Mouse (Mus musculus) lung, adult 2 months (tissue): ENCODE measurements at regions not wholly inside any gene's neighbourhood (a gene's known extent, or its start where the extent isn't known, plus 50 kb on each side); places are given as distances from the start of the nearest gene placed in this dataset.

Source experiments
- DNase-seq: peaks from one replicate; pipeline ENCODE4 v3.0.0; 2022
- H3K4me1 ChIP-seq: fragments of 200-500 bp; 2 replicates; pipeline ENCODE4 v1.6.1; 2011; ENCODE audit warnings: low read length; ENCODE audit not compliant: control insufficient read depth, insufficient read depth
- H3K4me3 ChIP-seq: fragments of 200-500 bp; replicated peaks from 2 replicates; pipeline ENCODE3; 2011; ENCODE audit warnings: low read depth, mild to moderate bottlenecking, control low read depth, low read length; ENCODE audit errors: extremely low read depth
- CTCF ChIP-seq: fragments of 200-500 bp; IDR thresholded peaks from 2 replicates; pipeline ENCODE4 v1.5.1; 2011; ENCODE audit warnings: mild to moderate bottlenecking, low read length, control low read depth; ENCODE audit not compliant: insufficient read depth
- POLR2A ChIP-seq: fragments of 200-500 bp; IDR thresholded peaks from 2 replicates; pipeline ENCODE4 v1.6.1; 2011; ENCODE audit warnings: low read depth, mild to moderate bottlenecking, control low read depth, low read length, borderline replicate concordance; ENCODE audit errors: extremely low read depth
- WGBS: fragments of 180-500 bp; shearing (Covaris S2); methylation state at CpG from one replicate; pipeline ENCODE4 v1.1.7; 2018; 5-methylcytosine and 5-hydroxymethylcytosine counted together

- no peak for DNase-seq
- Histone ChIP-seq H3K4me3 (no peak overlapping the region), H3K4me1 (no peaks in the 10 kb centered on the region)
- no peak for TF ChIP-seq POLR2A
- WGBS = 45% methylated on average over 12 of the region's 12 CpGs
These were observed 283.8 kb upstream of the Adgrl2 start for GRCm38 (mm10) chr3:149273993-149274692.

DNA sequence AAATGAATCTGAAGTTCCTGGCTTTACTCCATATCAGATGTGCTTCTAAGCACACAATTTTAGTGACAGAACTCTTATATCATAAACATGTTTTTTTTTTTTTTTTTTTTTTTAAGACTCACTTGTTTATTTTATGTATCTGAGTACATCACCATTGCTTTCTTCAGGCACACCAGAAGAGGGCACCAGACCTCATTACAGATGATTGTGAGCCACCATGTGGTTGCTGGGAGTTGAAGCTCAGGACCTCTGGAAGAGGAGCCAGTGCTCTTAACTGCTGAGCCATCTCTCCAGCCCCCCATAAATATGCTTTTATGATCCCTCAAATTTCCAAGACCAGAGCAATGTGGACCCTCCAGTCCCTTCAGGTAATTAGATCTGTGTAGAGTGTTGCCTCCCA lies 280.1 kb upstream of the Adgrl2 start:
- Histone ChIP-seq H3K4me1 (no peaks in the 10 kb centered on the region), H3K4me3 (no peak overlapping the region)
- TF ChIP-seq POLR2A = no peak
- no peak for TF ChIP-seq CTCF

DNA sequence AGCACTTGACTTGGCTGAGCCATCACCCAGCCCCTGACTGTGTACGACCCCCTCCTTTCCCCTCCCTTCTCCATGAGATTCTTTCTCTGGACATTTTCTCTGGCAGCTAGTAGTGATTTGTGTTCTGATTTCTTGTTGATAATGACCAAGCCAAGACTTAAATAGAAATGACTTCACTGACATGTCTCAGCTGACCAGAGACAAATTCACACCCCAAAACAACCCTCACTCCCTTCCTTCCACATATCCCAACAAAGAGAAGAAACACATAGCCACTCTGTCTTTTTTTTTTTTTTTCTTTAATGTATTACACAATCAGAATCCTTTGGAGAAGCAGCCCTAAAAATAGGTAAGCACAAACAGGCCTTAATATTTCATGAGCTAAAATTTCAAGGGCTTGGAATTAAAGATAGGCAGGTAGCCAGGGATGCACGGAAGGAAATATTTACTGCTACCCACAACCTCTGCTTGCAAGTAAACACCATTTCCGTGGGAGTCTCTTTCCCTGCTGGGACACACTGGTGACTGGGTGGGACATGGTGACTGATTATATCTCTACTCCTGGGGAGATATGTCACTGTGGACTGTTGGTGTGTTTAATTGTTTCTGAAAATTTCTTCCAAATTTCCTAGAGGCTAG lies 272.1 kb upstream of the Adgrl2 start:
- TF ChIP-seq CTCF = no peak
- TF ChIP-seq POLR2A = no peak
- WGBS = 26% methylated on average over 3 of the region's 3 CpGs
- Histone ChIP-seq H3K4me3 (no peak overlapping the region), H3K4me1 (peaks cover 7% of the 10 kb centered on the region)
- no peak for DNase-seq

More for the DNA sequence above, 280.1 kb upstream of the Adgrl2 start:
- no peak for DNase-seq

GRCm38 (mm10) chr3:149261764-149262163 lies 271.4 kb upstream of the Adgrl2 start:
- no peak for DNase-seq
- no peak for TF ChIP-seq POLR2A
- TF ChIP-seq CTCF = no peak
- Histone ChIP-seq H3K4me1 (peaks cover 7% of the 10 kb centered on the region), H3K4me3 (no peak overlapping the region)
- WGBS = 89% methylated on average over 6 of the region's 6 CpGs

- Histone ChIP-seq H3K4me3 (no peak overlapping the region), H3K4me1 (peaks cover 12% of the 10 kb centered on the region)
- DNase-seq = no peak
- 94% methylated on average over 6 of the region's 6 CpGs for WGBS
- TF ChIP-seq CTCF (no peak), POLR2A (no peak)
These were observed 268.5 kb upstream of the Adgrl2 start for GRCm38 (mm10) chr3:149258826-149259225.

- WGBS = 30% methylated on average over 9 of the region's 9 CpGs
- DNase-seq = no peak
- TF ChIP-seq CTCF (no peak), POLR2A (no peak)
- H3K4me3 ChIP-seq = no peak overlapping the region
- H3K4me1 ChIP-seq = peaks cover 5% of the 10 kb centered on the region
These were observed 266.5 kb upstream of the Adgrl2 start for GRCm38 (mm10) chr3:149256891-149257290.

- peaks cover 5% of the 10 kb centered on the region for H3K4me1 ChIP-seq
- TF ChIP-seq CTCF (no peak), POLR2A (no peak)
- WGBS = 69% methylated on average over 6 of the region's 6 CpGs
- DNase-seq = no peak
- no peak overlapping the region for H3K4me3 ChIP-seq
These were observed 262.7 kb upstream of the Adgrl2 start for GRCm38 (mm10) chr3:149253080-149253479.

DNA sequence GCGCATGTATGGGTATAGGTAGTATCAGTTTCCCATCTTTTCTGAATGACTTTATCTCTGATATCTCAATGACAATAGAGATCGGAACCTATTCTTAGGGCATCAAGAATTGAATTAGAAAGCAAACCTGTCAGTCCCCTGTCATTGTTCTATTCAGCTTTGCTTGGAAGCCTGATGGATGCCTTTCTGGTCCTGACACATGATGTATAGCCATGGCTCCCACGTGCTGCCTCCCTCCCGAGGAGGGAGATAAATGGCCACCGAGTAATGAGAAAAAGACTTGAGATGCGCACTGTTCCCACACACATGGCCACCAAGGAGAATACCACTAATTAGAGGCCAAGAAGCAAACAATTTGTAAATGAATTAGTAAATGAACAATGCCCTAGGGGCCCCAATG lies 261.8 kb upstream of the Adgrl2 start:
- peaks cover 5% of the 10 kb centered on the region for H3K4me1 ChIP-seq
- DNase-seq = no peak
- H3K4me3 ChIP-seq = no peak overlapping the region
- WGBS = 85% methylated on average over 6 of the region's 6 CpGs
- TF ChIP-seq POLR2A (no peak), CTCF (no peak)

- H3K4me1 ChIP-seq = no peaks in the 10 kb centered on the region
- TF ChIP-seq POLR2A = no peak
- 75% methylated on average over 6 of the region's 6 CpGs for WGBS
- no peak for DNase-seq
- no peak overlapping the region for H3K4me3 ChIP-seq
These were observed 257.3 kb upstream of the Adgrl2 start for GRCm38 (mm10) chr3:149247626-149247987.

DNA sequence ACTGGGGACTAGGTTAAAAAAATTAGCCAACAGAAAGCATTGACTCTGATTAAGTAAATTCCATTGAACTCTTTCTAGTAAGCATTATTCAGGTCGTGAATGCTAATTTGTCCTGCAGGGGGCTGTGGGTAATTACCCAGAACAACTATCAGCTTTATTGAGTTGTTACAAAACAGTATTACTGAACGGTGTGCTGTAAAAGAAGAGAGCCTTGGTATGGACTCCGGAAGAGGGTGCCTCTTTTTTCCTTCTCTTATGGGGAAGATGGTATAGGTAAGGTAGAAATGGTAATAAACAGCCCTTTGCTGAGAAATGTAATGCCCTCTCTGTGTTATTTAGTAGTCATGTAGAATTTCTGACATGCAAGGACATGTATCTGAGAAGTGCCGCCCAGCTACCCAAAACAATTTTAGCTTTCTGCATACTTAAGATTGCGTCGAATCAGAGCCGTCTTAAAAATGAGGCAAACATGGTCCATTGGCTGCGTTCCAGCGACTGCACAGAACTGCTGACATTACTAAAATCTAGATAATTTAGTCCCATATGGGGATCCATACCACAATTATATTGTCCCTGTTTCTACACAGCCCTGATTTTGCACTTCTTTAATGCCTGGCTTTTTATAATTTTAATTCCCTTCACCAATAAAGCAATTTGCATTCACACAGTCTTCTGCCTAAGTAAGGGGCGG lies 256.7 kb upstream of the Adgrl2 start:
- 67% methylated on average over 10 of the region's 10 CpGs for WGBS
- Histone ChIP-seq H3K4me1 (no peaks in the 10 kb centered on the region), H3K4me3 (no peak overlapping the region)
- no peak for DNase-seq
- no peak for TF ChIP-seq CTCF
- no peak for TF ChIP-seq POLR2A
